Mouse (Mus musculus): ENCODE measurements around the gene Xlr4b. TPM values are rescaled to one million over a fixed set of nuclear protein-coding genes. Genes with fewer than 3 reads are reported as not detected.

Gene Xlr4b
- 30.2 to 40.7 TPM (median 39.6 TPM) in 4 replicates for total RNA-seq (2023)

GRCm38 (mm10) chrX:73213819-73214564 is at the start of gene Xlr4b:
Gene Xlr4b, plus strand, starts transcription at chrX:73214333.

GRCm38 (mm10) chrX:73176889-73177288 is 37.2 kb upstream of the Xlr4b start, which contains the start of gene Spin2d:
Gene Spin2d, minus strand, starts transcription at chrX:73176989.

GRCm38 (mm10) chrX:73191934-73192333 is 22.2 kb upstream of the Xlr4b start, which contains the start of gene Xlr3b:
Gene Xlr3b, plus strand, starts transcription at chrX:73192207.

GRCm38 (mm10) chrX:73227914-73228605 is 13.9 kb downstream of the Xlr4b start, which contains the start of gene F8a:
Gene F8a, plus strand, starts transcription at chrX:73228291.

GRCm38 (mm10) chrX:73242821-73243325 is 28.7 kb downstream of the Xlr4b start, which contains the start of gene Xlr4c:
Gene Xlr4c, minus strand, starts transcription at chrX:73243130.

GRCm38 (mm10) chrX:73265270-73265669 is 51.1 kb downstream of the Xlr4b start, which contains the start of gene Xlr3c:
Gene Xlr3c, minus strand, starts transcription at chrX:73265390.

Other genes with a start within 250 kb of the Xlr4b start
- gene Zfp185, start 227.0 kb upstream of the Xlr4b start, total RNA-seq (2023): not detected in 4 replicates
- gene Pnma5, start 177.2 kb upstream of the Xlr4b start, total RNA-seq (2023): 2.0 to 2.4 TPM (median 2.2 TPM) in 4 replicates
- gene Pnma3, start 149.5 kb upstream of the Xlr4b start, total RNA-seq (2023): not detected in 4 replicates
- 9.5 to 19.3 TPM (median 13.0 TPM) in 4 replicates for gene Xlr4a, start 131.9 kb upstream of the Xlr4b start, total RNA-seq (2023)
- gene Xlr3a, start 117.2 kb upstream of the Xlr4b start, total RNA-seq (2023): 0.18 to 4.4 TPM (median 1.8 TPM) in 4 replicates
- 0.21 to 0.40 TPM (median 0.27 TPM) in 3 of 4 replicates, not detected in the other for gene Gm14685, start 97.3 kb upstream of the Xlr4b start, total RNA-seq (2023)
- not detected in 4 replicates for gene Xlr5b, start 65.5 kb upstream of the Xlr4b start, total RNA-seq (2023)
- 0.19 TPM in 1 of 4 replicates, not detected in the others for gene DXBay18, start 64.9 kb upstream of the Xlr4b start, total RNA-seq (2023)
- gene Spin2d, start 37.3 kb upstream of the Xlr4b start, total RNA-seq (2023): not detected in 4 replicates
- gene Xlr3b, start 22.1 kb upstream of the Xlr4b start, total RNA-seq (2023): 10.5 to 33.8 TPM (median 14.1 TPM) in 4 replicates
- 12.5 to 13.9 TPM (median 12.7 TPM) in 4 replicates for gene F8a, start 14.0 kb downstream of the Xlr4b start, total RNA-seq (2023)
- 9.2 to 15.8 TPM (median 13.4 TPM) in 4 replicates for gene Xlr4c, start 28.8 kb downstream of the Xlr4b start, total RNA-seq (2023)
- not detected in 4 replicates for gene Xlr3c, start 51.1 kb downstream of the Xlr4b start, total RNA-seq (2023)
- not detected in 4 replicates for gene Xlr5a, start 78.6 kb downstream of the Xlr4b start, total RNA-seq (2023)
- gene Xlr5c, start 78.6 kb downstream of the Xlr4b start, total RNA-seq (2023): not detected in 4 replicates
- gene Gm45015, start 122.5 kb downstream of the Xlr4b start, total RNA-seq (2023): not detected in 4 replicates
- gene Zfp275, start 128.3 kb downstream of the Xlr4b start, total RNA-seq (2023): 26.1 to 32.2 TPM (median 29.1 TPM) in 4 replicates
- gene Gm18336, start 184.4 kb downstream of the Xlr4b start, total RNA-seq (2023): not detected in 4 replicates
- gene Zfp92, start 196.8 kb downstream of the Xlr4b start, total RNA-seq (2023): not detected in 4 replicates
- gene Trex2, start 221.0 kb downstream of the Xlr4b start, total RNA-seq (2023): 0.61 TPM in 1 of 4 replicates, not detected in the others
- gene Haus7, start 244.7 kb downstream of the Xlr4b start, total RNA-seq (2023): 18.3 to 22.6 TPM (median 21.1 TPM) in 4 replicates